Mouse (Mus musculus): Measurements from ENCODE around the gene Nin. TPM values are rescaled to one million over a fixed set of nuclear protein-coding genes. Genes with fewer than 3 reads are reported as not detected.

Gene Nin
- polyA plus RNA-seq, 1 experiment from 2014 or later = 3.6 TPM

DNA sequence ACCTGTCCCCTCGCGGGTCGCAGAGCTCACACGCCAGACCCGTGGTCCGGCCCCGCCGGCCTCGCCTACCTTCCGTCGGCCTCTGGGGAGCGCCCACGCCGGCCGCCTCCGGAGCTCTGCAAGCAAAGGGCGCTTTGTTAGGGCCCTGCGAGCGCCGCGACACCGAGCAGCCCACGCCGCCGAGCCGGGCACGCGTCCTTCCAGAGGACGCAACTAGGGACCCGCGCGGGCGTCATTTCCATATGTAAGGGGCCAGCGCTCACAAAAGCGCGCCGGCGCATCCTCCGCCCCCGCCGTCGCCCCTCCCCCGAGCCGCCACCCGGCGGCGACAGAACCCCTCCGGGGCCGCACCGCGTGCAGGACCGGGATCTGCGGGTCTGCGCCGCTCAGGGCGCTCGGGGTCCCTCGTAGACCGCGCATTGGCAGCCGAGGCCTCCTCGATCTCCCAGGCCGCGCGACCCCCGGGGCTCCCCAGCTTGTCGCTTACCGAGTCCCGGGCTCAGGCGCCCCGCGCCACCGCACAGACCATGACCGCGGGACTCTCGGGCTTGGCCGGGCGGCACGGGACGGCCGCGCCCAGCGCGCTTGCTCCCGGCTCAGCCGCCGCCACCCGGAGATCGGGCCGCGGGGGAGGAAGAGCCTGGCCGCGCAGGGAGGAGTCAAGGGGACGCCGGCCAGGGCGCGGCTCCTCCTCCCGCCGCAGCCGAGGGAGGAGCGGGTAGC is 2.0 kb downstream of the Nin start:
- Histone ChIP-seq H3K9ac (ENCODE audit: low read length) (peak overlapping the region; percentile 92), H3K4me2 (replicated peaks; ENCODE audit: low read depth) (peak overlapping the region; percentile 96), H3K4me1 (replicated peaks; ENCODE audit: control insufficient read depth, insufficient read depth) (peaks cover 3% of the 10 kb centered on the region; the same call in 1 of the 2 replicates), H3K9me3 (ENCODE audit: control insufficient read depth, low read length) (no peaks in the 10 kb centered on the region), H3K36me3 (ENCODE audit: control insufficient read depth, insufficient read depth, low read length) (no peaks in the 10 kb centered on the region), H3K4me3 (ENCODE audit: low read depth, low read length) (peak overlapping the region; percentile 83), H3K27me3 (ENCODE audit: control insufficient read depth, insufficient read depth, low read length) (no peaks in the 10 kb centered on the region), H3K27ac (replicated peaks) (peak overlapping the region; percentile 94)
- WGBS = under 1% methylated on average over 58 of the region's 101 CpGs
- peak; percentile 93 for ATAC-seq (ENCODE audit: low FRiP score, low TSS enrichment)
- no peak for TF ChIP-seq CTCF (IDR thresholded peaks at IDR 0.05; ENCODE audit: low read depth)
- no peak for TF ChIP-seq EP300 (optimal IDR thresholded peaks at IDR 0.05)
- DNase-seq (ENCODE audit: low spot score) = peak; percentile 83

DNA sequence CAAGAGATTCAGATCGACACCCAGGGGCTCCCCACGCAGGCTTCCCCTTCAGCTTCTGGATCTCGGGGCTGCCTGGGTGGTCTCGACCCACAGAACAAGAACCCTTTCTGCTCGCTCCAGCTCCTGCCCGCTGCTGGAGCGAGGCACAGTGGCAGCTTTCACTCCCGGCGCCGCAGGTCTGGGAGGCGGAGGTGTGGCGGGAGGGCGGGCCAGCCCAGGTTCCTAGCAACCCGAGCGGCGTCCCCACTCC is 2.5 kb downstream of the Nin start:
- H3K36me3 ChIP-seq (ENCODE audit: control insufficient read depth, insufficient read depth, low read length) = no peaks in the 10 kb centered on the region
- DNase-seq (ENCODE audit: low spot score) (peak; percentile 80), ATAC-seq (ENCODE audit: low FRiP score, low TSS enrichment) (peak; percentile 74)
- no peaks in the 10 kb centered on the region for H3K27me3 ChIP-seq (ENCODE audit: control insufficient read depth, insufficient read depth, low read length)
- no peak for TF ChIP-seq CTCF (IDR thresholded peaks at IDR 0.05; ENCODE audit: low read depth)
- no peak for TF ChIP-seq EP300 (optimal IDR thresholded peaks at IDR 0.05)
- peak overlapping the region; percentile 92 for H3K9ac ChIP-seq (ENCODE audit: low read length)
- 0% methylated on average over 16 of the region's 16 CpGs for WGBS
- H3K27ac ChIP-seq (replicated peaks) = peak overlapping the region; percentile 94
- H3K4me1 ChIP-seq (replicated peaks; ENCODE audit: control insufficient read depth, insufficient read depth) = peaks cover 3% of the 10 kb centered on the region; the same call in 1 of the 2 replicates
- H3K9me3 ChIP-seq (ENCODE audit: control insufficient read depth, low read length) = no peaks in the 10 kb centered on the region
- H3K4me3 ChIP-seq (ENCODE audit: low read depth, low read length) = peak overlapping the region; percentile 83
- peak overlapping the region; percentile 96 for H3K4me2 ChIP-seq (replicated peaks; ENCODE audit: low read depth)

- Histone ChIP-seq H3K27ac (replicated peaks) (peak overlapping the region; percentile 94), H3K9ac (ENCODE audit: low read length) (peak overlapping the region; percentile 92), H3K4me1 (replicated peaks; ENCODE audit: control insufficient read depth, insufficient read depth) (peaks cover 3% of the 10 kb centered on the region; the same call in 1 of the 2 replicates), H3K4me2 (replicated peaks; ENCODE audit: low read depth) (peak overlapping the region; percentile 96), H3K4me3 (ENCODE audit: low read depth, low read length) (peak overlapping the region; percentile 83), H3K27me3 (ENCODE audit: control insufficient read depth, insufficient read depth, low read length) (no peaks in the 10 kb centered on the region), H3K36me3 (ENCODE audit: control insufficient read depth, insufficient read depth, low read length) (no peaks in the 10 kb centered on the region), H3K9me3 (ENCODE audit: control insufficient read depth, low read length) (no peaks in the 10 kb centered on the region)
- ATAC-seq (ENCODE audit: low FRiP score, low TSS enrichment) (no peak), DNase-seq (ENCODE audit: low spot score) (no peak)
- 12% methylated on average over 23 of the region's 23 CpGs for WGBS
- TF ChIP-seq CTCF (IDR thresholded peaks at IDR 0.05; ENCODE audit: low read depth) (no peak), EP300 (optimal IDR thresholded peaks at IDR 0.05) (no peak)
These were observed 3.0 kb downstream of the Nin start for GRCm38 (mm10) chr12:70110375-70111116.

DNA sequence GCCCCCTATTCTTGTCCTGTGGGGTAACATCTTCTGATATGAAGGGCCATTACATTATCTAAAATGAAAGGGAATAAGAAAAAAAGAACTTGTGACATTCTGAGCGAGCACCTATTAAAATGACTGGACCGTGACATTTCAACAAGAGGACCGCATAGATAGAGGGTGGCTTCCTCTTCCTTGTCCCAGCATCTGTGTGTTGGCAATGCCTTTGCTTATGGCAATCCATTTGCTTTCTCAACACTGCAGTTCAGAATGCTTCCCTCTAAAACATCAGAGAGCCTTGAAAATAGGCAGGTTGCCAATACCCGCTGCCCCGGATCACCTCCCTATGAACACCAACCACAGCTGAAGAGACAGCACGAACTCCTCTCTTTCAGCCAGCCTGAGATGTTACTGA is 3.6 kb downstream of the Nin start:
- Histone ChIP-seq H3K27me3 (ENCODE audit: control insufficient read depth, insufficient read depth, low read length) (no peaks in the 10 kb centered on the region), H3K36me3 (ENCODE audit: control insufficient read depth, insufficient read depth, low read length) (no peaks in the 10 kb centered on the region), H3K4me3 (ENCODE audit: low read depth, low read length) (peak overlapping the region; percentile 83), H3K9ac (ENCODE audit: low read length) (no peak overlapping the region), H3K4me2 (replicated peaks; ENCODE audit: low read depth) (peak overlapping the region; percentile 96), H3K4me1 (replicated peaks; ENCODE audit: control insufficient read depth, insufficient read depth) (peaks cover 3% of the 10 kb centered on the region; the same call in 1 of the 2 replicates), H3K9me3 (ENCODE audit: control insufficient read depth, low read length) (no peaks in the 10 kb centered on the region), H3K27ac (replicated peaks) (no peak overlapping the region)
- ATAC-seq (ENCODE audit: low FRiP score, low TSS enrichment) = no peak
- no peak for DNase-seq (ENCODE audit: low spot score)
- WGBS = 58% methylated on average over 6 of the region's 6 CpGs
- TF ChIP-seq EP300 (optimal IDR thresholded peaks at IDR 0.05) = no peak
- no peak for TF ChIP-seq CTCF (IDR thresholded peaks at IDR 0.05; ENCODE audit: low read depth)

DNA sequence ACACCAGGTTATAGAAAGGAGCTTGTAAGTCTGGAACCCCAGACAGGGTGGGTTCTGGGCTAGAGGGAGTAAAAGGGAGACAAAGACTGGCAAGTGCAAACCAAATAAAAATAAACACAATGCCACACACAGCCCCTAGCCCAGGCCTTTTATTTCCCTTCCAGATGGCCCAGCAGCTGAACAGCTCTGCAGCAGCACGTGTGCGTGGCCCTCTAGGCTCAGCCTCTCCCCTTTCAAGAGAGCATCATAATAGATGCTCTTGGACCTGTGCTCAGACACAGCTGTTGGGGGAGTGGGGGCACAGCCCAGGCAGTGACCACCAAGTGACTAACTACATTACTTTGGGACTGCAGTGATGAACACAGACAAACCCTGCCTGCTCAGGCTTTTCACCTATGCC is 5.4 kb downstream of the Nin start:
- ATAC-seq (ENCODE audit: low FRiP score, low TSS enrichment) (no peak), DNase-seq (ENCODE audit: low spot score) (no peak)
- Histone ChIP-seq H3K9ac (ENCODE audit: low read length) (no peak overlapping the region), H3K4me3 (ENCODE audit: low read depth, low read length) (no peak overlapping the region), H3K4me2 (replicated peaks; ENCODE audit: low read depth) (no peak overlapping the region), H3K9me3 (ENCODE audit: control insufficient read depth, low read length) (no peaks in the 10 kb centered on the region), H3K4me1 (replicated peaks; ENCODE audit: control insufficient read depth, insufficient read depth) (peaks cover 3% of the 10 kb centered on the region; the same call in 1 of the 2 replicates), H3K27me3 (ENCODE audit: control insufficient read depth, insufficient read depth, low read length) (no peaks in the 10 kb centered on the region), H3K27ac (replicated peaks) (no peak overlapping the region), H3K36me3 (ENCODE audit: control insufficient read depth, insufficient read depth, low read length) (no peaks in the 10 kb centered on the region)
- TF ChIP-seq CTCF (IDR thresholded peaks at IDR 0.05; ENCODE audit: low read depth) (no peak), EP300 (optimal IDR thresholded peaks at IDR 0.05) (no peak)
- WGBS = 55% methylated on average over 2 of the region's 2 CpGs

- TF ChIP-seq EP300 (optimal IDR thresholded peaks at IDR 0.05) (no peak), CTCF (IDR thresholded peaks at IDR 0.05; ENCODE audit: low read depth) (no peak)
- no peaks in the 10 kb centered on the region for H3K9me3 ChIP-seq (ENCODE audit: control insufficient read depth, low read length)
- H3K36me3 ChIP-seq (ENCODE audit: control insufficient read depth, insufficient read depth, low read length) = no peaks in the 10 kb centered on the region
- H3K9ac ChIP-seq (ENCODE audit: low read length) = no peak overlapping the region
- peaks cover 3% of the 10 kb centered on the region; the same call in 1 of the 2 replicates for H3K4me1 ChIP-seq (replicated peaks; ENCODE audit: control insufficient read depth, insufficient read depth)
- no peak for DNase-seq (ENCODE audit: low spot score)
- ATAC-seq (ENCODE audit: low FRiP score, low TSS enrichment) = no peak
- H3K4me3 ChIP-seq (ENCODE audit: low read depth, low read length) = no peak overlapping the region
- peak overlapping the region; percentile 53; the same call in 1 of the 2 replicates for H3K27ac ChIP-seq (replicated peaks)
- no peaks in the 10 kb centered on the region for H3K27me3 ChIP-seq (ENCODE audit: control insufficient read depth, insufficient read depth, low read length)
- WGBS = 51% methylated on average over 9 of the region's 9 CpGs
- no peak overlapping the region for H3K4me2 ChIP-seq (replicated peaks; ENCODE audit: low read depth)
These were observed 7.0 kb downstream of the Nin start for GRCm38 (mm10) chr12:70106508-70106907.
